Mouse (Mus musculus): ENCODE results near the gene Scimp.

The Scimp gene

GRCm38 (mm10) chr11:70811471-70812240 lies 730 bp downstream of the Scimp start:
- DNase-seq (ENCODE audit: low read depth, low spot score) = peak; percentile 25

- no peak for DNase-seq (ENCODE audit: low read depth, low spot score)
Observed at GRCm38 (mm10) chr11:70811041-70811440, 1.3 kb downstream of the Scimp start.

GRCm38 (mm10) chr11:70809011-70809410 lies 3.4 kb downstream of the Scimp start:
- no peak for DNase-seq (ENCODE audit: low read depth, low spot score)

GRCm38 (mm10) chr11:70808101-70808500 lies 4.3 kb downstream of the Scimp start:
- no peak for DNase-seq (ENCODE audit: low read depth, low spot score)

GRCm38 (mm10) chr11:70807630-70808029 lies 4.8 kb downstream of the Scimp start:
- DNase-seq (ENCODE audit: low read depth, low spot score) = no peak

- no peak for DNase-seq (ENCODE audit: low read depth, low spot score)
Observed at GRCm38 (mm10) chr11:70806697-70807096, 5.7 kb downstream of the Scimp start.

GRCm38 (mm10) chr11:70805641-70806175 lies 6.7 kb downstream of the Scimp start:
- DNase-seq (ENCODE audit: low read depth, low spot score) = no peak

- DNase-seq (ENCODE audit: low read depth, low spot score) = no peak
Observed at GRCm38 (mm10) chr11:70804395-70804794, 8.0 kb downstream of the Scimp start.

- peak; percentile 4 for DNase-seq (ENCODE audit: low read depth, low spot score)
Observed at GRCm38 (mm10) chr11:70803711-70804200, 8.6 kb downstream of the Scimp start.

- DNase-seq (ENCODE audit: low read depth, low spot score) = no peak
Observed at GRCm38 (mm10) chr11:70802865-70803261, 9.5 kb downstream of the Scimp start.

GRCm38 (mm10) chr11:70802208-70802864 lies 10.1 kb downstream of the Scimp start:
- DNase-seq (ENCODE audit: low read depth, low spot score) = no peak

- no peak for DNase-seq (ENCODE audit: low read depth, low spot score)
Observed at GRCm38 (mm10) chr11:70792409-70792808, 20.0 kb downstream of the Scimp start.

GRCm38 (mm10) chr11:70791676-70792075 lies 20.7 kb downstream of the Scimp start:
- no peak for DNase-seq (ENCODE audit: low read depth, low spot score)

GRCm38 (mm10) chr11:70790874-70791551 lies 21.4 kb downstream of the Scimp start:
- DNase-seq (ENCODE audit: low read depth, low spot score) = no peak

GRCm38 (mm10) chr11:70790426-70790825 lies 22.0 kb downstream of the Scimp start:
- no peak for DNase-seq (ENCODE audit: low read depth, low spot score)

GRCm38 (mm10) chr11:70788972-70789655 lies 23.3 kb downstream of the Scimp start:
- no peak for DNase-seq (ENCODE audit: low read depth, low spot score)

GRCm38 (mm10) chr11:70787052-70787451 lies 25.3 kb downstream of the Scimp start:
- no peak for DNase-seq (ENCODE audit: low read depth, low spot score)

- no peak for DNase-seq (ENCODE audit: low read depth, low spot score)
Observed at GRCm38 (mm10) chr11:70785908-70786307, 26.5 kb downstream of the Scimp start.

GRCm38 (mm10) chr11:70778058-70778457 lies 34.3 kb downstream of the Scimp start:
- peak; percentile 51 for DNase-seq (ENCODE audit: low read depth, low spot score)

GRCm38 (mm10) chr11:70777634-70778033 lies 34.8 kb downstream of the Scimp start:
- no peak for DNase-seq (ENCODE audit: low read depth, low spot score)

GRCm38 (mm10) chr11:70776830-70777571 lies 35.4 kb downstream of the Scimp start:
- peak; percentile 89 for DNase-seq (ENCODE audit: low read depth, low spot score)
